Mouse (Mus musculus) lung, adult 2 months (tissue): ENCODE data around the gene Akap6.
"Not testable (repeated sequence)": the region's sequence is repeated elsewhere in the genome, so short reads cannot be mapped to it uniquely, and the experiment has no call there.

Source experiments
- CTCF ChIP-seq: fragments of 200-500 bp; IDR thresholded peaks from 2 replicates; pipeline ENCODE4 v1.5.1; 2011; ENCODE audit warnings: mild to moderate bottlenecking, low read length, control low read depth; ENCODE audit not compliant: insufficient read depth
- POLR2A ChIP-seq: fragments of 200-500 bp; IDR thresholded peaks from 2 replicates; pipeline ENCODE4 v1.6.1; 2011; ENCODE audit warnings: low read depth, mild to moderate bottlenecking, control low read depth, low read length, borderline replicate concordance; ENCODE audit errors: extremely low read depth

DNA sequence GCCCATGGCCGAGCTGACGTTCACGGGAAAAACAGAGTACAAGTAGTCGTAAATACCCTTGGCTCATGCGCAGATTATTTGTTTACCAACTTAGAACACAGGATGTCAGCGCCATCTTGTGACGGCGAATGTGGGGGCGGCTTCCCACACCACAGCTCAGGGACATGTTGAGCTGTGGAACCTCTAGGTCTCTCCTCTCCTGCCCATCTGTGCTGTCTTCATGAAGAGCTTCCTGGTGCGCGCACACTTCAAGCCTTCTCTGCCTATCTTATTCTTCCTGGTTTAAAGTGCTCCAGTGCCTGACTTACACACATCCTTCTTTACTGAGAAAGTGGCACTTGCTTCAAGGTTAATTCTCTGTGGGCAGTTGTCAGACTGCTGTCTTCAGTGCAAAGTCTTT, 36.0 kb downstream of the Akap6 start:
- TF ChIP-seq CTCF, POLR2A: not testable (repeated sequence)
